Mouse (Mus musculus) retina, postnatal 7 days (tissue): Measurements from ENCODE around the gene Tmprss6.

Experiments used
- DNase-seq: peaks from one replicate; pipeline ENCODE4 v3.0.0-alpha.2; 2012; ENCODE audit warnings: low read depth, low spot score

The Tmprss6 gene

GRCm38 (mm10) chr15:78468379-78468937 is at the start of gene Tmprss6:
Gene Tmprss6 (minus strand): TSS chr15:78468634.
- DNase-seq = no peak

- DNase-seq = no peak
Observed at GRCm38 (mm10) chr15:78518221-78518620, 49.8 kb upstream of the Tmprss6 start.

- DNase-seq = no peak
Observed at GRCm38 (mm10) chr15:78515759-78516158, 47.3 kb upstream of the Tmprss6 start.

GRCm38 (mm10) chr15:78514393-78515146 is 46.1 kb upstream of the Tmprss6 start:
- peak; percentile 51 for DNase-seq

GRCm38 (mm10) chr15:78513019-78513418 is 44.6 kb upstream of the Tmprss6 start:
- no peak for DNase-seq

GRCm38 (mm10) chr15:78511951-78512350 is 43.5 kb upstream of the Tmprss6 start:
- DNase-seq = no peak

GRCm38 (mm10) chr15:78510736-78511135 is 42.3 kb upstream of the Tmprss6 start:
- no peak for DNase-seq

GRCm38 (mm10) chr15:78510121-78510576 is 41.7 kb upstream of the Tmprss6 start:
- no peak for DNase-seq

GRCm38 (mm10) chr15:78509297-78509899 is 41.0 kb upstream of the Tmprss6 start:
- DNase-seq = no peak

- DNase-seq = no peak
Observed at GRCm38 (mm10) chr15:78508443-78508842, 40.0 kb upstream of the Tmprss6 start.

GRCm38 (mm10) chr15:78505541-78505940 is 37.1 kb upstream of the Tmprss6 start:
- DNase-seq = no peak

- no peak for DNase-seq
Observed at GRCm38 (mm10) chr15:78504816-78505215, 36.4 kb upstream of the Tmprss6 start.

GRCm38 (mm10) chr15:78504013-78504412 is 35.6 kb upstream of the Tmprss6 start:
- DNase-seq = no peak

- DNase-seq = no peak
Observed at GRCm38 (mm10) chr15:78502437-78503132, 34.2 kb upstream of the Tmprss6 start.

- DNase-seq = no peak
Observed at GRCm38 (mm10) chr15:78494968-78495406, 26.6 kb upstream of the Tmprss6 start, which contains the start of gene Il2rb. Gene Il2rb (minus strand): TSS chr15:78495271.

- no peak for DNase-seq
Observed at GRCm38 (mm10) chr15:78493401-78494010, 25.1 kb upstream of the Tmprss6 start.

- DNase-seq = no peak
Observed at GRCm38 (mm10) chr15:78491301-78491700, 22.9 kb upstream of the Tmprss6 start.

GRCm38 (mm10) chr15:78489906-78490305 is 21.5 kb upstream of the Tmprss6 start:
- no peak for DNase-seq

GRCm38 (mm10) chr15:78489248-78489647 is 20.8 kb upstream of the Tmprss6 start:
- DNase-seq = no peak

GRCm38 (mm10) chr15:78487066-78487465 is 18.6 kb upstream of the Tmprss6 start:
- DNase-seq = no peak

GRCm38 (mm10) chr15:78486564-78486963 is 18.1 kb upstream of the Tmprss6 start:
- no peak for DNase-seq

GRCm38 (mm10) chr15:78483311-78483710 is 14.9 kb upstream of the Tmprss6 start:
- no peak for DNase-seq
